Mouse (Mus musculus) cortical plate, adult 2 months (tissue): Measurements from ENCODE around the gene Kmt2a.

Experiments used
- CTCF ChIP-seq: fragments of 200-500 bp; IDR thresholded peaks from 2 replicates; pipeline ENCODE4 v1.5.1; 2011; ENCODE audit warnings: mild to moderate bottlenecking, control low read depth, low read length; ENCODE audit not compliant: insufficient read depth; ENCODE audit errors: extremely low read depth
- POLR2A ChIP-seq: fragments of 200-500 bp; IDR thresholded peaks from 2 replicates; pipeline ENCODE4 v1.6.1; 2011; ENCODE audit warnings: mild to moderate bottlenecking, low read length, control low read depth; ENCODE audit not compliant: insufficient read depth; ENCODE audit errors: extremely low read depth

- TF ChIP-seq CTCF (no peak), POLR2A (no peak)
These were observed 109.7 kb downstream of the Kmt2a start for GRCm38 (mm10) chr9:44771376-44771775.
